Mouse (Mus musculus) neural tube, embryonic 10.5 days (tissue): ENCODE measurements around the gene Cenpj.

ENCODE experiments used
- DNase-seq: peaks from one replicate; pipeline ENCODE4 v3.0.0-alpha.2; 2017; ENCODE audit warnings: low spot score; ENCODE audit errors: extremely low spot score

Gene Cenpj

GRCm38 (mm10) chr14:56550960-56551359 is 24.3 kb downstream of the Cenpj start:
- no peak for DNase-seq

GRCm38 (mm10) chr14:56545491-56545890 is 29.7 kb downstream of the Cenpj start:
- DNase-seq = no peak

GRCm38 (mm10) chr14:56544946-56545345 is 30.3 kb downstream of the Cenpj start:
- no peak for DNase-seq

- no peak for DNase-seq
These were observed 44.4 kb downstream of the Cenpj start for GRCm38 (mm10) chr14:56530788-56531187.

- DNase-seq = no peak
These were observed 60.5 kb downstream of the Cenpj start for GRCm38 (mm10) chr14:56514775-56515174.

GRCm38 (mm10) chr14:56512084-56512483 is 63.1 kb downstream of the Cenpj start:
- peak; percentile 22 for DNase-seq

- DNase-seq = no peak
These were observed 68.5 kb downstream of the Cenpj start for GRCm38 (mm10) chr14:56506743-56507142.

- no peak for DNase-seq
These were observed 72.8 kb downstream of the Cenpj start for GRCm38 (mm10) chr14:56502407-56502806.

- no peak for DNase-seq
These were observed 85.4 kb downstream of the Cenpj start for GRCm38 (mm10) chr14:56489806-56490205.
